Mouse (Mus musculus): ENCODE measurements at regions not wholly inside any gene's neighbourhood (a gene's known extent, or its start where the extent isn't known, plus 50 kb on each side); places are given as distances from the start of the nearest gene placed in this dataset.

DNA sequence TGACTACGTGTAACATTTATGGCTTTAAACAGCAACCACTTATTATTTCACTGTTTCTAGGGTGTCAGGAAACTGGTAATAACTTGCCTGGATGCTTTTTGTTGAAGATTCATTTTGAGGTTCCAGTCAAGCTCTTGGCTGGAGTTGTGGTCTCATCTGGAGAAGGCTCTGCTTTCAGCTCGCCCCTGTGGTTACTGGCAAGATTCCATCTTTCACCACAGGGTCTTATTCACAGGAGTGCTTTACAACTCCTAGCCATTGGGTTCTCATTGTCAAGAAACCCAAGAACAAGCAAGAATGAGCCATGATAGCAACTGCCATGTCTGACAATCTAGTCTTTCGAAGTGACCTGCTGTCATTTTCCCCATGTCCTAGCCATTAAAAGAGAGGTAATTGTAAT is 202.5 kb upstream of the Lcorl start:
- H3K4me3 ChIP-seq = no peak overlapping the region
- no peaks in the 10 kb centered on the region for H3K9me3 ChIP-seq (replicated peaks)
- DNase-seq (ENCODE audit: low spot score) = no peak
- WGBS = 93% methylated on average over 3 of the region's 3 CpGs
- no peaks in the 10 kb centered on the region for H3K27me3 ChIP-seq (ENCODE audit: low read depth, poor library complexity, severe bottlenecking)
- no peaks in the 10 kb centered on the region for H3K4me1 ChIP-seq
- no peaks in the 10 kb centered on the region for H3K36me3 ChIP-seq
- H3K27ac ChIP-seq (replicated peaks) = no peak overlapping the region

DNA sequence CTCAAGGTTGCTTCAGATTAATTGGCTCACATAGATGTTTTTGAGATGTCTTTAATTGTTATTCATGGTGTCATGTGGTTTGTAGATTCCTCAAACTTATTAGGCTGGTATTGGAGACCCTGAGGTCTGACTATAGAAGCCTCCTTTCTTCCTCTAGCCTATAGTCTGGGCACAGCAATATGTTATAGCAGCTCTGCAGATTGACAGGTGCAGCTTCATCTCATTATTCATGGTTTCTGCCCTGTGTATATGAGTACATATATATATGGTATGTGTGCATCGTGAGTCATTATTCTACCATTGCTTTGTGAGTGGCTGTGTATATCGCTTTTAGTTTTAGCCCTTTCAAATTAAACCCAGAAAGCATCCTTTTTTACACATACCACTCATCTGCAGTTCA is 197.4 kb upstream of the Lcorl start:
- H3K9me3 ChIP-seq (replicated peaks) = no peaks in the 10 kb centered on the region
- H3K27me3 ChIP-seq (ENCODE audit: low read depth, poor library complexity, severe bottlenecking) = no peaks in the 10 kb centered on the region
- H3K4me1 ChIP-seq = no peaks in the 10 kb centered on the region
- DNase-seq (ENCODE audit: low spot score) = no peak
- 92% methylated on average over 2 of the region's 2 CpGs for WGBS
- H3K4me3 ChIP-seq = no peak overlapping the region
- no peaks in the 10 kb centered on the region for H3K36me3 ChIP-seq
- H3K27ac ChIP-seq (replicated peaks) = no peak overlapping the region

DNA sequence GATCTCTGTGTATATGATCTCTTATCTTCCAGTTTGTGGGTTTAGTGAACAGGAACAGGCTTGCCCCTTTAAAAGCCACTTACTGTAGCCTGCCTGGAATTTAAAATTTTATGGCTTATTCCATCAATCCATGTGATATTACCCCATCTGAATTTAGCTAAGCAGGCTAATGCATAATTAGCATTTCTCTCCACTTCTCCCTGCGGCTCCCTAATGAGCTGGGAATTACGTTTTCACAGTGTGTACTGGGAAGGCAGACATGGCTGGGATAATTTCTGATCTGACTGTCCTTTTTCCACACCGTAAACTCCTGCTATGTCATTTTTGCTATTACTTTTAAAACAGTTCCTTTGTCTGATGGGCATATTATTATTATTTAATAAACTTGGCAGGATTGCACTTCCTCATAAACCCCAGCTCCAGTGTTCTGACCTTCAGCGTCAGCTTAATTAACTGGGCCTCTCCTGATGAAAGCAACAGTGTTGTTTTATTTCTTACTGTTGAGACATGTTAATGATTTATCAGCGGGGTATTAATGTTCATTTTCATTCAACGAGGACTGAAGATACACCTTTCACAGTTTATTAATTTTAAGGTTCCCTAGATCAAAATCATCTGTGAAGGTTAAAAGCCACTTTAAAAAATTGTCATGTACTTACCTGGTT is 185.4 kb upstream of the Lcorl start:
- Histone ChIP-seq H3K4me1 (no peaks in the 10 kb centered on the region), H3K27me3 (ENCODE audit: low read depth, poor library complexity, severe bottlenecking) (no peaks in the 10 kb centered on the region), H3K36me3 (no peaks in the 10 kb centered on the region), H3K9me3 (replicated peaks) (no peaks in the 10 kb centered on the region), H3K4me3 (no peak overlapping the region), H3K27ac (replicated peaks) (no peak overlapping the region)
- WGBS = 87% methylated on average over 6 of the region's 6 CpGs
- no peak for DNase-seq (ENCODE audit: low spot score)

DNA sequence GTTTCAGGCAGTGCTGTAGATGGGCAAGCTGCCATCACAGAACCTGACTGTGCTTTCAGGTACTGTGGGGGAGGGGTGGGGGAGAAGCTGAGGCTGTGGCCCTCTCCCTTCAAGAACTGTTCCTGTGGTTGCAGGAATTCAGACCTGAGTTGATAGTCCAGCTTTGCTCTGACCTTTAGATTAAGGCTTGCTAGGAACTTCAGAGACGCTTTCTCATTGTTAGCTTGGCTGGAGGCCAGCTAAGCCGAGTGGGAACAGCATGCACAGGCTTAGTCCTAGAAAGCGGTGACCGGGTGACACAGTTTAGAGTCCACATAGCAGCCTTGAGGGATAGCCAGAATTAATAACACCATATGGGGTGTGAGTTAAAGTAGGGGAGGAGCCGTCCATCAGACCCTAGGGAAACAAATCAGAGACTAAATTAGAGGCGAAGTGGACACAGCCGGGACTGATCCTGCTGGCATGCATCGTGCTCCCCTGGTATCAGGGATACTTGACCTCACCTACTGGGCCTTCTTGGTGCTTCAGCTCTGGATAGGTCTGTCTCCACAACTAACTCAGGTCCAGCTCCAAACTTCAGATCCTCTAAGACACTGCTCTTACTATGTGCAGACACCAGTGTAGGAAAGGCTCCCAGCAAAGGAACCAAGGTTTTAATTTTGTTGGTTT is 175.7 kb upstream of the Lcorl start:
- WGBS = 65% methylated on average over 8 of the region's 8 CpGs
- Histone ChIP-seq H3K9me3 (replicated peaks) (no peaks in the 10 kb centered on the region), H3K27me3 (ENCODE audit: low read depth, poor library complexity, severe bottlenecking) (no peaks in the 10 kb centered on the region), H3K36me3 (no peaks in the 10 kb centered on the region), H3K4me3 (no peak overlapping the region), H3K27ac (replicated peaks) (no peak overlapping the region), H3K4me1 (no peaks in the 10 kb centered on the region)
- DNase-seq (ENCODE audit: low spot score) = peak; percentile 11

DNA sequence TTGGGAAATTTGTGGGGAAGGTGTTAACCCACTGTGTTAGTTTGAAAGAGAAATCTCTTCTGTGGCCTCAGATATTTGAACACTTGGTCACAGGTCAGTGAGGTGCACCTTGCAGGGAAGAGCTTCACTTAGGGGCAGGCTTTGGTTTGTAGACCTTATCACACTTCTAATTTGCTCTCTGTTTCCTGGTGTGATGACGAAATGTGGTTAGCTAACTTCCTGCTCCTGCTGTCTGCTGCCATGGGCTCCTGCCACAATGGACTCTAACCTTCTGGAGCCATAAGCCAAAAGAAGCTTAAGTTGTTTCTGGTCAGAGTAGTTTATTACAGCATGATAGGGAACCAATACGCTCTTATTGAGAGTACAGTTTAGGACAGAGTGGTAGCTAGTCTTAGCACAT is 174.8 kb upstream of the Lcorl start:
- no peaks in the 10 kb centered on the region for H3K4me1 ChIP-seq
- no peak overlapping the region for H3K27ac ChIP-seq (replicated peaks)
- no peaks in the 10 kb centered on the region for H3K36me3 ChIP-seq
- WGBS = 88% methylated on average over 2 of the region's 2 CpGs
- no peaks in the 10 kb centered on the region for H3K27me3 ChIP-seq (ENCODE audit: low read depth, poor library complexity, severe bottlenecking)
- no peak for DNase-seq (ENCODE audit: low spot score)
- H3K4me3 ChIP-seq = no peak overlapping the region
- H3K9me3 ChIP-seq (replicated peaks) = no peaks in the 10 kb centered on the region

DNA sequence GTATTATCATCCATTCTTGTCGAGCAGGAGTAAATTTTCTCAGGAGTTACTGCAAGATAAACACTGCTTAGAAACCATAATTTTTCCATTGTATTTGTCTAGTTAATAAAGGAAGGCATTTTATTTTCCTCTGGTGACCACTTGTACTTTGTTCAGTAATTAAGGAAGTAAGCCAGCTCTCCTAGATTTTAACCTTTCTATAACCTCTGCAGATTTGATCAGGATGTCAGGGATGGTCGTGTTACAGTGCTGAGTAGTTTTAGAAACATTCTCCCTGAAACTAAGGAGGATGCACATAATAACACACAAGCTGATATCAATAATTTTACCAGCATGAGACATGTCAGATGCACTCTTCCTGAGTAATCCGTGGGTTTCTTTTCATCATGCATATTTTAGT is 166.7 kb upstream of the Lcorl start:
- H3K36me3 ChIP-seq = no peaks in the 10 kb centered on the region
- no peaks in the 10 kb centered on the region for H3K27me3 ChIP-seq (ENCODE audit: low read depth, poor library complexity, severe bottlenecking)
- H3K4me3 ChIP-seq = no peak overlapping the region
- no peaks in the 10 kb centered on the region for H3K9me3 ChIP-seq (replicated peaks)
- DNase-seq (ENCODE audit: low spot score) = no peak
- no peak overlapping the region for H3K27ac ChIP-seq (replicated peaks)
- WGBS = 64% methylated on average over 3 of the region's 3 CpGs
- 0 out of 2 replicates have a peak, but pooled peaks cover 2% of the 10 kb centered on the region for H3K4me1 ChIP-seq

DNA sequence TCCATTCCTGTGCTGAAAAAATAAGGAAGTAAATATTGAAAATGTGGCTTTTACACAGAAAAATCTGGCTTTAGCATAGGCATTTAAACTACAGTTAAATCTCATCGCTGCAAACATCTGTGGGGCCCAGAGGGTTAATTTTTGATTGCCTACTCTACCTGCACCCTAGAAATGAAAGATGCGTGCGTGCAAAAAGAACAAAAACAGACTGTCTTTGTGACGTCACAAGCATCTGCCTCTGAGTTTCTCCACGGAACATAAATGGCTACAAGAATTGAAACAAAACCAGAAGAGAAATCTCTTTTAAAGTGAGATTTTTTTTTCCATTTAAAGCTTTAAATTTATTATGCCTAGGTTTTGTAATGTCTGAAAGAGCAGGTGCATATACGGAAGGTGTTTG is 166.0 kb upstream of the Lcorl start:
- H3K4me1 ChIP-seq = 0 out of 2 replicates have a peak, but pooled peaks cover 2% of the 10 kb centered on the region
- H3K27me3 ChIP-seq (ENCODE audit: low read depth, poor library complexity, severe bottlenecking) = no peaks in the 10 kb centered on the region
- 89% methylated on average over 6 of the region's 6 CpGs for WGBS
- H3K4me3 ChIP-seq = no peak overlapping the region
- no peaks in the 10 kb centered on the region for H3K9me3 ChIP-seq (replicated peaks)
- no peak overlapping the region for H3K27ac ChIP-seq (replicated peaks)
- no peaks in the 10 kb centered on the region for H3K36me3 ChIP-seq
- no peak for DNase-seq (ENCODE audit: low spot score)

DNA sequence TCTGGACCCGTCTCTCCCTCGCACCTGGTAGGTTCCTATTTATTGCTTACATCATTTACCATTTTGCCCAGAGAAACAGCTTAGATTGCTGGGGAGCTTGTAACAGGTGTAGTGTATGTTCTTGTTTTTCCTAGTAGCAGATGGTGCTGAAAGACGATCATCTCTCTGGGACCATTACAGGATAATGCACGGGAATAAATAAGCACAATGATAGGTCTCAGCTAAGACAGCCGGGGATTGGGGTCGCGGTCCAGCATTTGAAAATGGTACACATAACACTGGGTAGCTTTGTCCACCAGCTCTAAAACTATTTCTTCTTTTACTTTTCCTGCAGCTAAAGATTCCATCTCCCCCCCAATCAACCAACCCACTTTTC is 164.6 kb upstream of the Lcorl start:
- 86% methylated on average over 7 of the region's 7 CpGs for WGBS
- Histone ChIP-seq H3K4me3 (no peak overlapping the region), H3K9me3 (replicated peaks) (no peaks in the 10 kb centered on the region), H3K27me3 (ENCODE audit: low read depth, poor library complexity, severe bottlenecking) (no peaks in the 10 kb centered on the region), H3K4me1 (0 out of 2 replicates have a peak, but pooled peaks cover 2% of the 10 kb centered on the region), H3K27ac (replicated peaks) (no peak overlapping the region), H3K36me3 (no peaks in the 10 kb centered on the region)
- no peak for DNase-seq (ENCODE audit: low spot score)

DNA sequence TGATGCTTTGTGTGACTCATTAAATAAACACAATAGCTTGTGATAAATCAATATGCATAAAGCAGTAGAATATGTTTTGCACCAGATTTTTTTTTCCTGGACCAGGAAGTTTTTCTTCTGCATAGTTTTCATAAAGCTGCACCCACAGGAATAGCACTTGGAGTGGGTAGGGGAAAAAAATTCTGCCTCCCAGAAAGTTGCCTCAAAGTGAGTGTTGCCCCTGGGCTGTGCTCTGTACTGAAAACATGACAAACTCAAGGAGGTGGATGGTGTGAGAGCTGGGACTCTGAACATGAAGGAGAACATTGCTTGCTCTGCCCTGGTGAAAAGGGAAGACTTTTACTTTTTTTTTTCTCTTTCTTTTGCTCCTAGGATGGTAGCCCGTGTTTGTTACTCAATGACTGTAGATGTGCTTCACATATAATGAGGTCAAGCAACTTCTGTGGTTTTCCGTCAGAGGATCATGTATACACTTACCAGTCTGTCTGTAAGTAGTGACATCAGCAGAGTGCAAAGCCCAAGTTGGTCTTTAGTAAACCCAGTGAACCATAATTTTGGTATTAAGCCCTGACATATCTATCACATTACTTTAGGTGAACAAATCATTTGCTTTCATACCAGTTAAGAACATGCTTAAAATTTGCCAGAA is 164.1 kb upstream of the Lcorl start:
- no peaks in the 10 kb centered on the region for H3K36me3 ChIP-seq
- no peaks in the 10 kb centered on the region for H3K9me3 ChIP-seq (replicated peaks)
- no peak overlapping the region for H3K4me3 ChIP-seq
- H3K27ac ChIP-seq (replicated peaks) = no peak overlapping the region
- DNase-seq (ENCODE audit: low spot score) = no peak
- 93% methylated on average over 2 of the region's 2 CpGs for WGBS
- H3K27me3 ChIP-seq (ENCODE audit: low read depth, poor library complexity, severe bottlenecking) = no peaks in the 10 kb centered on the region
- H3K4me1 ChIP-seq = 0 out of 2 replicates have a peak, but pooled peaks cover 2% of the 10 kb centered on the region

DNA sequence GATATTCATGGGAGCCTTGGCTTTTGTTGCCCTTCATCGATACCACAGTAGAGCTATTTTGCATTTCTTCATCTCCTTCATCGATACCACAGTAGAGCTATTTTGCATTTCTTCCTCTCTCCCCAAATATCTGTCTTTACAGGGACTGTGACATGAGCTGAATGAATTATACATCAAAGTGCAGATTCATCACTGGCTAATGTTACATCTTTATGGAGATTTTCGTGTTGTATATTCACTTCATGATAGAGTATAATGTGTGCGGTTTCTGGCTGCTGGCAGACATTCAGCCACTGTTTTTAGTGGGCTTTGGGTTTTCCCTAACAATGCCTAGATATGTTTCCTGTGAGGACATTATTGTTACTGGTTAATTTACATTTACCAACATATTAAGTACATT is 162.8 kb upstream of the Lcorl start:
- Histone ChIP-seq H3K27me3 (ENCODE audit: low read depth, poor library complexity, severe bottlenecking) (no peaks in the 10 kb centered on the region), H3K4me3 (no peak overlapping the region), H3K4me1 (0 out of 2 replicates have a peak, but pooled peaks cover 2% of the 10 kb centered on the region), H3K9me3 (replicated peaks) (no peaks in the 10 kb centered on the region), H3K27ac (replicated peaks) (no peak overlapping the region), H3K36me3 (no peaks in the 10 kb centered on the region)
- DNase-seq (ENCODE audit: low spot score) = no peak
- 90% methylated on average over 4 of the region's 4 CpGs for WGBS

DNA sequence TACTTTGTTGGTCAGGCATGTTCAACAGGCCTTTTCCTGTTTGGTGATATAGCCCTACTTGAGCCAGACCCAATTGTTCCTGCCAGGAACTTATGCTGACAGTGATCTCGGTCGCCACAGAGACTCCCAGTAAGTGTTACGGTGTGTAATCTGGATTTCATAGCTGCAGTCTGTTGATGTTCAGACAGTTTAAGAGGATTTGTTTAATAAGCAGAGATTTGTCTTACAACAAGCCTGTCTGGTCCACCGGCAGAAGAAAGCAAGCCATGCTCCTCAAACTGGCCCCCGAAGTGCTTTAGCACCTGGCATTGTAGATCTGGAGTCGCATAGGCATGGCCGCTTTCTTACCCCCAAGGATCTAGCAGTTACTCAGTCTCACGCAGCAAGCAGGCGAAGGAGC is 150.0 kb upstream of the Lcorl start:
- H3K36me3 ChIP-seq = no peaks in the 10 kb centered on the region
- H3K27ac ChIP-seq (replicated peaks) = no peak overlapping the region
- H3K9me3 ChIP-seq (replicated peaks) = no peaks in the 10 kb centered on the region
- H3K4me1 ChIP-seq = no peaks in the 10 kb centered on the region
- no peaks in the 10 kb centered on the region for H3K27me3 ChIP-seq (ENCODE audit: low read depth, poor library complexity, severe bottlenecking)
- no peak overlapping the region for H3K4me3 ChIP-seq
- 89% methylated on average over 9 of the region's 9 CpGs for WGBS
- DNase-seq (ENCODE audit: low spot score) = no peak

DNA sequence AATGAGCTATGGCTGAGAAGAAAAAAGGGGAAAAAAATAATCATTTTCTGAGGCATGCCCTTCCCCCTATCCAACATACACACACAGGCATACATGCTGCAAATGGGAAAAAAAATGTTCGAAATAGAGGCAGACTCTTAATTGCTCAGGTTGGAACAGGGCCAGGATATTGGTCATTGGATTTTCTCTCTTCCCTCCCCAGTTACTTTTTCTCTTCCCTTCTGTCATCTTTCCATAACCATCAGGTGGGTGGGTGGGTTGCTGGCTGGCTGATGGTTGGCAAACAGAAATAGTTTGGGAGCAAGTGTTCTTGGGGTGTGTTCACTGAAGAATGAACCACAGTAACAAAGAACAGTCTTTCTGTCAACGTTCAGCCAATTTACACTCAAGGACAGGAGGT is 149.3 kb upstream of the Lcorl start:
- Histone ChIP-seq H3K27ac (replicated peaks) (no peak overlapping the region), H3K4me1 (no peaks in the 10 kb centered on the region), H3K9me3 (replicated peaks) (no peaks in the 10 kb centered on the region), H3K27me3 (ENCODE audit: low read depth, poor library complexity, severe bottlenecking) (no peaks in the 10 kb centered on the region), H3K4me3 (no peak overlapping the region), H3K36me3 (no peaks in the 10 kb centered on the region)
- no peak for DNase-seq (ENCODE audit: low spot score)
- 93% methylated on average over 2 of the region's 2 CpGs for WGBS

DNA sequence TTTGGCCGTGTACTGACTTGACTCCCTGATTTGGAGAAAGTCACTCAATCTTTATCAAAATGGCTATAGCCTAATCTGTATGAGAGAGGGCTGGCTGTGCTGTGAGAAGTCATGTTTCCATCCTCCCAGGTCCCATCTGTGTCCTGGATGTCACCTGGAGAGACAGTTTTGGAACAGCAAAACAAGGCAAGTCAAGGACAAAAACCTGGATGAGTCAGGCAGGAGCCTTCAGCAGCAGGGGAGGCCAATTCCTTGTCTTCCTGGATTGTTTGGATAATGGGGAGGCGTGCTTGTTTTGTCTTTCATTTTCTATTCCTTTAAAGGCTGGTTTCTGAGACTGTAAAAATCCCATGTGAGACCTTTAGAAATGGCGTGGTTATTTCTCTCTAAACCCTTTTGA is 148.8 kb upstream of the Lcorl start:
- Histone ChIP-seq H3K27me3 (ENCODE audit: low read depth, poor library complexity, severe bottlenecking) (no peaks in the 10 kb centered on the region), H3K9me3 (replicated peaks) (no peaks in the 10 kb centered on the region), H3K4me3 (no peak overlapping the region), H3K4me1 (no peaks in the 10 kb centered on the region), H3K36me3 (no peaks in the 10 kb centered on the region), H3K27ac (replicated peaks) (no peak overlapping the region)
- DNase-seq (ENCODE audit: low spot score) = no peak
- 74% methylated on average over 3 of the region's 3 CpGs for WGBS
